Mouse (Mus musculus): ENCODE data around the gene Zfp683. TPM values are rescaled to one million over a fixed set of nuclear protein-coding genes. Genes with fewer than 3 reads are reported as not detected.

Gene Zfp683
- polyA plus RNA-seq, 1 experiment from 2014 or later, result not detected

- Histone ChIP-seq H3K4me2 (ENCODE audit: low read length) (peak overlapping the region; percentile 43), H3K27me3 (ENCODE audit: control insufficient read depth, insufficient read depth, low read length) (peaks cover 14% of the 10 kb centered on the region; the same call in 1 of the 2 replicates), H3K9ac (ENCODE audit: low read length) (no peak overlapping the region), H3K36me3 (ENCODE audit: control insufficient read depth, insufficient read depth, low read length) (no peaks in the 10 kb centered on the region), H3K4me1 (ENCODE audit: control insufficient read depth in 2 of 2, insufficient read depth in 2 of 2, low read length in 2 of 2) (peaks cover 4% of the 10 kb centered on the region in 2 experiments; a peak in 2 of 4 replicates), H3K27ac (replicated peaks in 1 of 2; ENCODE audit: control insufficient read depth in 1 of 2, insufficient read depth in 1 of 2, low read depth in 2 of 2, low read length in 2 of 2) (no peak overlapping the region), H3K9me3 (ENCODE audit: control insufficient read depth, low read length) (no peaks in the 10 kb centered on the region), H3K4me3 (ENCODE audit: control insufficient read depth in 1 of 2, insufficient read depth in 1 of 2, low read depth in 1 of 2, low read length in 2 of 2) (peak overlapping the region in 1 of 2 experiments; percentile 14; a peak in 1 of 4 replicates)
- WGBS, result 22% methylated on average over 14 of the region's 14 CpGs
- ATAC-seq (ENCODE audit: insufficient number of reproducible peaks, insufficient read depth, low FRiP score, low read depth), result no peak
These were observed 4.6 kb downstream of the Zfp683 start for GRCm38 (mm10) chr4:134058166-134058715.

GRCm38 (mm10) chr4:134058908-134059307 is 5.3 kb downstream of the Zfp683 start:
- Histone ChIP-seq H3K36me3 (ENCODE audit: control insufficient read depth, insufficient read depth, low read length) (no peaks in the 10 kb centered on the region), H3K4me3 (ENCODE audit: control insufficient read depth in 1 of 2, insufficient read depth in 1 of 2, low read depth in 1 of 2, low read length in 2 of 2) (no peak overlapping the region), H3K9me3 (ENCODE audit: control insufficient read depth, low read length) (no peaks in the 10 kb centered on the region), H3K27me3 (ENCODE audit: control insufficient read depth, insufficient read depth, low read length) (peaks cover 20% of the 10 kb centered on the region; the same call in 1 of the 2 replicates), H3K4me2 (ENCODE audit: low read length) (no peak overlapping the region), H3K4me1 (ENCODE audit: control insufficient read depth in 2 of 2, insufficient read depth in 2 of 2, low read length in 2 of 2) (peaks cover 4% of the 10 kb centered on the region in 2 experiments; a peak in 2 of 4 replicates), H3K9ac (ENCODE audit: low read length) (no peak overlapping the region), H3K27ac (replicated peaks in 1 of 2; ENCODE audit: control insufficient read depth in 1 of 2, insufficient read depth in 1 of 2, low read depth in 2 of 2, low read length in 2 of 2) (no peak overlapping the region)
- ATAC-seq (ENCODE audit: insufficient number of reproducible peaks, insufficient read depth, low FRiP score, low read depth), result no peak
- WGBS, result 69% methylated on average over 6 of the region's 6 CpGs

GRCm38 (mm10) chr4:134060135-134060865 is 6.7 kb downstream of the Zfp683 start, which contains the start of gene Crybg2:
TSS of gene Crybg2 (plus strand) at chr4:134060815.
- no peak within 1 kb of the TSS for H3K4me2 ChIP-seq (ENCODE audit: low read length)
- no peak for ATAC-seq (ENCODE audit: insufficient number of reproducible peaks, insufficient read depth, low FRiP score, low read depth)
- H3K9me3 ChIP-seq (ENCODE audit: control insufficient read depth, low read length), result no peaks in the 10 kb centered on the region
- no peaks in the 10 kb centered on the region for H3K36me3 ChIP-seq (ENCODE audit: control insufficient read depth, insufficient read depth, low read length)
- peaks cover 25% of the 10 kb centered on the region for H3K27me3 ChIP-seq (ENCODE audit: control insufficient read depth, insufficient read depth, low read length)
- no peak within 1 kb of the TSS for H3K9ac ChIP-seq (ENCODE audit: low read length)
- no peak within 1 kb of the TSS for H3K4me3 ChIP-seq (ENCODE audit: control insufficient read depth in 1 of 2, insufficient read depth in 1 of 2, low read depth in 1 of 2, low read length in 2 of 2)
- H3K27ac ChIP-seq (replicated peaks in 1 of 2; ENCODE audit: control insufficient read depth in 1 of 2, insufficient read depth in 1 of 2, low read depth in 2 of 2, low read length in 2 of 2), result no peak within 1 kb of the TSS
- H3K4me1 ChIP-seq (ENCODE audit: control insufficient read depth in 2 of 2, insufficient read depth in 2 of 2, low read length in 2 of 2), result peaks cover 4% of the 10 kb centered on the region in 2 experiments; a peak in 2 of 4 replicates
- 33% methylated on average over 28 of the region's 28 CpGs for WGBS

- H3K27ac ChIP-seq (replicated peaks in 1 of 2; ENCODE audit: control insufficient read depth in 1 of 2, insufficient read depth in 1 of 2, low read depth in 2 of 2, low read length in 2 of 2), result no peak overlapping the region
- H3K4me1 ChIP-seq (ENCODE audit: control insufficient read depth in 2 of 2, insufficient read depth in 2 of 2, low read length in 2 of 2), result peaks cover 4% of the 10 kb centered on the region in 2 experiments; a peak in 2 of 4 replicates
- 56% methylated on average over 18 of the region's 18 CpGs for WGBS
- H3K27me3 ChIP-seq (ENCODE audit: control insufficient read depth, insufficient read depth, low read length), result peaks cover 28% of the 10 kb centered on the region
- no peaks in the 10 kb centered on the region for H3K9me3 ChIP-seq (ENCODE audit: control insufficient read depth, low read length)
- no peak for ATAC-seq (ENCODE audit: insufficient number of reproducible peaks, insufficient read depth, low FRiP score, low read depth)
- H3K4me2 ChIP-seq (ENCODE audit: low read length), result no peak overlapping the region
- H3K4me3 ChIP-seq (ENCODE audit: control insufficient read depth in 1 of 2, insufficient read depth in 1 of 2, low read depth in 1 of 2, low read length in 2 of 2), result no peak overlapping the region
- H3K9ac ChIP-seq (ENCODE audit: low read length), result no peak overlapping the region
- no peaks in the 10 kb centered on the region for H3K36me3 ChIP-seq (ENCODE audit: control insufficient read depth, insufficient read depth, low read length)
These were observed 7.7 kb downstream of the Zfp683 start for GRCm38 (mm10) chr4:134061166-134061830.

GRCm38 (mm10) chr4:134061944-134062446 is 8.4 kb downstream of the Zfp683 start:
- Histone ChIP-seq H3K4me1 (ENCODE audit: control insufficient read depth in 2 of 2, insufficient read depth in 2 of 2, low read length in 2 of 2) (peaks cover 4% of the 10 kb centered on the region in 2 experiments; a peak in 2 of 4 replicates), H3K27me3 (ENCODE audit: control insufficient read depth, insufficient read depth, low read length) (peaks cover 28% of the 10 kb centered on the region)
- 44% methylated on average over 8 of the region's 8 CpGs for WGBS

GRCm38 (mm10) chr4:134062561-134062960 is 8.9 kb downstream of the Zfp683 start:
- no peaks in the 10 kb centered on the region for H3K9me3 ChIP-seq (ENCODE audit: control insufficient read depth, low read length)
- no peak for ATAC-seq (ENCODE audit: insufficient number of reproducible peaks, insufficient read depth, low FRiP score, low read depth)
- H3K4me1 ChIP-seq (ENCODE audit: control insufficient read depth in 2 of 2, insufficient read depth in 2 of 2, low read length in 2 of 2), result peaks cover 4% of the 10 kb centered on the region in 2 experiments; a peak in 2 of 4 replicates
- 65% methylated on average over 8 of the region's 8 CpGs for WGBS
- H3K9ac ChIP-seq (ENCODE audit: low read length), result no peak overlapping the region
- H3K27ac ChIP-seq (replicated peaks in 1 of 2; ENCODE audit: control insufficient read depth in 1 of 2, insufficient read depth in 1 of 2, low read depth in 2 of 2, low read length in 2 of 2), result no peak overlapping the region
- no peak overlapping the region for H3K4me2 ChIP-seq (ENCODE audit: low read length)
- H3K27me3 ChIP-seq (ENCODE audit: control insufficient read depth, insufficient read depth, low read length), result peaks cover 28% of the 10 kb centered on the region
- H3K36me3 ChIP-seq (ENCODE audit: control insufficient read depth, insufficient read depth, low read length), result no peaks in the 10 kb centered on the region
- H3K4me3 ChIP-seq (ENCODE audit: control insufficient read depth in 1 of 2, insufficient read depth in 1 of 2, low read depth in 1 of 2, low read length in 2 of 2), result no peak overlapping the region

More at GRCm38 (mm10) chr4:134061944-134062446, 8.4 kb downstream of the Zfp683 start:
- Histone ChIP-seq H3K4me3 (ENCODE audit: control insufficient read depth in 1 of 2, insufficient read depth in 1 of 2, low read depth in 1 of 2, low read length in 2 of 2) (no peak overlapping the region), H3K27ac (replicated peaks in 1 of 2; ENCODE audit: control insufficient read depth in 1 of 2, insufficient read depth in 1 of 2, low read depth in 2 of 2, low read length in 2 of 2) (no peak overlapping the region), H3K36me3 (ENCODE audit: control insufficient read depth, insufficient read depth, low read length) (no peaks in the 10 kb centered on the region), H3K4me2 (ENCODE audit: low read length) (no peak overlapping the region), H3K9me3 (ENCODE audit: control insufficient read depth, low read length) (no peaks in the 10 kb centered on the region), H3K9ac (ENCODE audit: low read length) (no peak overlapping the region)
- no peak for ATAC-seq (ENCODE audit: insufficient number of reproducible peaks, insufficient read depth, low FRiP score, low read depth)

GRCm38 (mm10) chr4:134065431-134066004 is 11.9 kb downstream of the Zfp683 start:
- Histone ChIP-seq H3K9ac (ENCODE audit: low read length) (no peak overlapping the region), H3K4me3 (ENCODE audit: control insufficient read depth in 1 of 2, insufficient read depth in 1 of 2, low read depth in 1 of 2, low read length in 2 of 2) (no peak overlapping the region), H3K27ac (replicated peaks in 1 of 2; ENCODE audit: control insufficient read depth in 1 of 2, insufficient read depth in 1 of 2, low read depth in 2 of 2, low read length in 2 of 2) (no peak overlapping the region), H3K4me1 (ENCODE audit: control insufficient read depth in 2 of 2, insufficient read depth in 2 of 2, low read length in 2 of 2) (no peaks in the 10 kb centered on the region; a peak in 1 of 4 replicates), H3K27me3 (ENCODE audit: control insufficient read depth, insufficient read depth, low read length) (peaks cover 20% of the 10 kb centered on the region), H3K9me3 (ENCODE audit: control insufficient read depth, low read length) (no peaks in the 10 kb centered on the region), H3K36me3 (ENCODE audit: control insufficient read depth, insufficient read depth, low read length) (no peaks in the 10 kb centered on the region), H3K4me2 (ENCODE audit: low read length) (no peak overlapping the region)
- ATAC-seq (ENCODE audit: insufficient number of reproducible peaks, insufficient read depth, low FRiP score, low read depth), result no peak
- WGBS, result 24% methylated on average over 23 of the region's 23 CpGs

Data from heart, embryonic 14.5 days (tissue).